Mouse (Mus musculus) forelimb bud, embryonic 11.5 days (tissue): ENCODE measurements at regions not wholly inside any gene's neighbourhood (a gene's known extent, or its start where the extent isn't known, plus 50 kb on each side); places are given as distances from the start of the nearest gene placed in this dataset.

Source experiments
- DNase-seq: peaks from one replicate; pipeline ENCODE4 v3.0.0-alpha.2; 2012; ENCODE audit warnings: low read depth, low spot score

- DNase-seq = no peak
Observed at GRCm38 (mm10) chr10:37457384-37457783, 318.7 kb upstream of the Marcks start.

GRCm38 (mm10) chr10:37449894-37450293, 311.2 kb upstream of the Marcks start:
- no peak for DNase-seq

- DNase-seq = no peak
Observed at GRCm38 (mm10) chr10:37447333-37448204, 308.8 kb upstream of the Marcks start.

GRCm38 (mm10) chr10:37439863-37440613, 301.3 kb upstream of the Marcks start:
- DNase-seq = no peak

GRCm38 (mm10) chr10:37438312-37438711, 299.6 kb upstream of the Marcks start:
- DNase-seq = no peak

- peak; percentile 35 for DNase-seq
Observed at GRCm38 (mm10) chr10:37436849-37437248, 298.1 kb upstream of the Marcks start.

GRCm38 (mm10) chr10:37434229-37434628, 295.5 kb upstream of the Marcks start:
- DNase-seq = no peak

- DNase-seq = no peak
Observed at GRCm38 (mm10) chr10:37423047-37423446, 284.3 kb upstream of the Marcks start.

- no peak for DNase-seq
Observed at GRCm38 (mm10) chr10:37422612-37423011, 283.9 kb upstream of the Marcks start.

- no peak for DNase-seq
Observed at GRCm38 (mm10) chr10:37416321-37416720, 277.6 kb upstream of the Marcks start.

GRCm38 (mm10) chr10:37412401-37412800, 273.7 kb upstream of the Marcks start:
- DNase-seq = no peak

- DNase-seq = no peak
Observed at GRCm38 (mm10) chr10:37409749-37410148, 271.0 kb upstream of the Marcks start.

- DNase-seq = no peak
Observed at GRCm38 (mm10) chr10:37407487-37407886, 268.8 kb upstream of the Marcks start.

- no peak for DNase-seq
Observed at GRCm38 (mm10) chr10:37404933-37405332, 266.2 kb upstream of the Marcks start.

GRCm38 (mm10) chr10:37404407-37404806, 265.7 kb upstream of the Marcks start:
- no peak for DNase-seq

- no peak for DNase-seq
Observed at GRCm38 (mm10) chr10:37402376-37402775, 263.7 kb upstream of the Marcks start.

- no peak for DNase-seq
Observed at GRCm38 (mm10) chr10:37400991-37401390, 262.3 kb upstream of the Marcks start.

GRCm38 (mm10) chr10:37400379-37400778, 261.7 kb upstream of the Marcks start:
- no peak for DNase-seq

GRCm38 (mm10) chr10:37397271-37397991, 258.7 kb upstream of the Marcks start:
- DNase-seq = peak; percentile 72

GRCm38 (mm10) chr10:37390011-37390410, 251.3 kb upstream of the Marcks start:
- DNase-seq = peak; percentile 54

- no peak for DNase-seq
Observed at GRCm38 (mm10) chr10:37386216-37386615, 247.5 kb upstream of the Marcks start.

- DNase-seq = no peak
Observed at GRCm38 (mm10) chr10:37380024-37380423, 241.3 kb upstream of the Marcks start.
